Mouse (Mus musculus): ENCODE results near the gene Mob2. TPM values are rescaled to one million over a fixed set of nuclear protein-coding genes. Genes with fewer than 3 reads are reported as not detected.

The Mob2 gene
- 40.6 and 54.0 TPM in 2 replicates for polyA plus RNA-seq (2012; rRNA removed)

DNA sequence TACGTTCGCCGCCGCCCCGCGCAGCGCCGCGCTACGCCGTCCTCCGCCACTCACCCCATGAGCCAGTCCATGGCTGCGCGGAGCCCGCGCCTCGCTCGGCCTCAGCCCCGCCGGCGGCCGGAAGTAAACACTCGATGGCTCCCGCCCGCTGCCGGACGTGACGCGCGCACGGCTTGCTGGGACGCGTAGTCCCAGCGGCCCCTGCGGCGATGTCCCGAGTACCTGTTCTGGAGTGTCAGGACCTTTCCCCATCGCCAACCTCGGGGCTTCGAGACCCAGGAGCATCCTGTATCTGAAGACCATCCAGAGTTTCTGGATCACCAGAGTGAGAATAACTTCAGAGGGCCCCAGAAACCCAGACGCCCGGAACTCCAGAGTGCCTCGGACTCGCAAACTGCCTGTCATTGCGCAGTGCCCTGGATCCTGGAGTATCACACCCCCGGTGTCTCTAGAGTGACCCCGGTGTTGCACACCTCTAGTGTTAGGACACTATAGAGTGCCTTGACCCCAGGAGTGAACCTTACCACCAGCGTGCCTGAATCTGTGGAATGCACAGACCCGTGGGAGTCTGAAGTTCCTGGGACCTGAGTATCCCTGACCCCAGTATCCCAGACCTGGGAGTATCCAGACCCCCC, at the start of gene Mob2:
Mob2 (minus strand) TSS at position 135 of the 635 bp plus-strand sequence.
- DNase-seq: peak; percentile 94
- H3K4me1 ChIP-seq (ENCODE audit: control insufficient read depth, insufficient read depth, low read length): peaks cover 31% of the 10 kb centered on the region
- H3K4me3 ChIP-seq (replicated peaks; ENCODE audit: extremely low read depth, low read depth, low read length): peak within 1 kb of the TSS; percentile 72
- WGBS: under 1% methylated on average over 47 of the region's 49 CpGs
- no peak for TF ChIP-seq CTCF (IDR thresholded peaks at IDR 0.05; ENCODE audit: insufficient read depth, low read length)
- peak; percentile 95; the same call in 1 of the 2 replicates for TF ChIP-seq POLR2A (IDR thresholded peaks at IDR 0.05; ENCODE audit: borderline replicate concordance, extremely low read depth, low read depth, low read length)

GRCm38 (mm10) chr7:142104747-142105146, 43.9 kb upstream of the Mob2 start:
- Histone ChIP-seq H3K4me3 (replicated peaks; ENCODE audit: extremely low read depth, low read depth, low read length) (no peak overlapping the region), H3K4me1 (ENCODE audit: control insufficient read depth, insufficient read depth, low read length) (no peaks in the 10 kb centered on the region)
- no peak for DNase-seq
- WGBS: 53% methylated on average over 5 of the region's 5 CpGs
- TF ChIP-seq POLR2A (IDR thresholded peaks at IDR 0.05; ENCODE audit: borderline replicate concordance, extremely low read depth, low read depth, low read length) (no peak), CTCF (IDR thresholded peaks at IDR 0.05; ENCODE audit: insufficient read depth, low read length) (no peak)

DNA sequence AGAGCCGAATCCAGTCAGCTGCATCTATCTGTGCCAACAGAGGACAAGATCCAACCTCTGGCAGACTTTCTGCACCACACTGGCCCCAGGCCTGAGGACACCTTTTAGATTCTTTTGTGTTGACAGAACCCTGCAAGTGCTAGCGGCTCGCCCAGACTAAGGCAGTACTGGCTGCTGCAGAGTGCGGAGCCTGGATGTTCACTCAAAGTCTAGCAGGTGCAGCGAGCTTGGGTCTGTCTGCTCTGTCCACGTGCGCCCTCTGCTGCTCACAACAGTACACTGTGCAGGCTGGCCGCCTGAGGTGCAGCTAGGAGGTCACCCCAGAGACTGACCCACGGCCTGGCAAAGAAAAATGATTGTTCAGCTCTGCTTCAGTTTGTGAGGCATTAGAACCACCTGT, 36.9 kb upstream of the Mob2 start:
- WGBS: 6% methylated on average over 9 of the region's 9 CpGs
- TF ChIP-seq CTCF (IDR thresholded peaks at IDR 0.05; ENCODE audit: insufficient read depth, low read length) (peak; percentile 93), POLR2A (IDR thresholded peaks at IDR 0.05; ENCODE audit: borderline replicate concordance, extremely low read depth, low read depth, low read length) (no peak)
- DNase-seq: peak; percentile 79
- H3K4me1 ChIP-seq (ENCODE audit: control insufficient read depth, insufficient read depth, low read length): peaks cover 5% of the 10 kb centered on the region
- no peak overlapping the region for H3K4me3 ChIP-seq (replicated peaks; ENCODE audit: extremely low read depth, low read depth, low read length)

DNA sequence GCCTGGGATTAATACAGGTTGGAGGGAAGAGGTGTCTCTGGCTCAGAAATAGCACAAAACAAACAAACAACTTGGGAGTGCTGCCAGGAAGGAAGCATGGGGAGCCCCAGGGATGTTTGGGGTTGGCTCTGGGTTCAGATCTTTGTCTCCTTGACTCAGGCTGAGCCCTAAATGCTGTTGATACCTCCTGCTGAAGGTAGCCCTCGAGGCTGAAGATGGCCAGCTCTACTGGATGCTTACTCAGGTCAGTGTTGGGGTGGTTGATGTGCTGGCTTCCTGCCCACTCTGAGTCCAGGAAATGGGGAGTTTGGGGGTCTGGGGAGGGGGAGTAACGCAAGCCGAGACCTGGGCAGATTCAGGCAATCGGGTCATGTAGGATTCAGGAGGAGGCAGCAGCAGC, 35.8 kb upstream of the Mob2 start:
- no peak overlapping the region for H3K4me3 ChIP-seq (replicated peaks; ENCODE audit: extremely low read depth, low read depth, low read length)
- DNase-seq: no peak
- TF ChIP-seq POLR2A (IDR thresholded peaks at IDR 0.05; ENCODE audit: borderline replicate concordance, extremely low read depth, low read depth, low read length): no peak
- no peak for TF ChIP-seq CTCF (IDR thresholded peaks at IDR 0.05; ENCODE audit: insufficient read depth, low read length)
- peaks cover 5% of the 10 kb centered on the region for H3K4me1 ChIP-seq (ENCODE audit: control insufficient read depth, insufficient read depth, low read length)
- 57% methylated on average over 4 of the region's 4 CpGs for WGBS

DNA sequence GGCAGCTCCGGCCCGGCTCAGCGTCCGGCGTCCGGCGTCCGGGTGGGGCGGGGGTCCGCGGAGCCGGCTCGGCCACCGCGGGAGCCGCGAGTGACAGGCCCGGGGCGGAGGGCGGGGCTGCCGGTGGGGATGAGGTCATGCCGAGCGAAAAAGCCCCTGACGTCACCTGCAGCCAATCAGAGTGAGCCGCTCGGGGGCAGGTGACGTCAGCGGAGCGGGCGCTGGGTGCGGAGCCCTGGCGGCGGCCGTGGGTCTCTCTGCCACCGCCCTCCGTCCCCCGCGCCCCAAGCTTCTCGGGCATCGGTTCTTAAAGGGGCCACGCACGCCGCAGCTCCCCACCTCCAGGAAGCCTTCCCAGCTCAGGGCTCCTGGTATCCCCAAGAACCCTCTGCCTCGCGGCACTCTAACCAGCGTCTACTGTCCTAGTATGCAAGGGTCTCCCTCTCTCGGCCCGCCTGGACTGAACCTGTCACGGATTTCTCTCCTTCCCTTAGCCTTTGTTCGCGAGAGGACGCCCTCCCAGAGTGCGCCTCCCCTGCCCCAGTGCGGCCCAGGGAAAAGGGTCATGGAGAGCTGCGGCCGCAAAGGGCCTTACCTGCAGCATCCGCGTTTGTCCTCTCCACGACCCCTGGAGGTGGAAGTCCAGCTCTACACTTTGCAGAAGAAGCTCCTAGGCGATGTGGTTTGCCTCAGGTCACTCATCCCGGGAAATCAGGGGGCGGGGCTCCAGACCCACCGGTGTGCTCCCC, 34.5 kb upstream of the Mob2 start, which contains the start of gene Dusp8:
Dusp8 (minus strand) TSS at position 661 of the 749 bp plus-strand sequence.
- peaks cover 5% of the 10 kb centered on the region for H3K4me1 ChIP-seq (ENCODE audit: control insufficient read depth, insufficient read depth, low read length)
- TF ChIP-seq POLR2A (IDR thresholded peaks at IDR 0.05; ENCODE audit: borderline replicate concordance, extremely low read depth, low read depth, low read length) (no peak), CTCF (IDR thresholded peaks at IDR 0.05; ENCODE audit: insufficient read depth, low read length) (peak; percentile 39; the same call in 1 of the 2 replicates)
- under 1% methylated on average over 58 of the region's 63 CpGs for WGBS
- peak; percentile 91 for DNase-seq
- H3K4me3 ChIP-seq (replicated peaks; ENCODE audit: extremely low read depth, low read depth, low read length): peak within 1 kb of the TSS; percentile 63

DNA sequence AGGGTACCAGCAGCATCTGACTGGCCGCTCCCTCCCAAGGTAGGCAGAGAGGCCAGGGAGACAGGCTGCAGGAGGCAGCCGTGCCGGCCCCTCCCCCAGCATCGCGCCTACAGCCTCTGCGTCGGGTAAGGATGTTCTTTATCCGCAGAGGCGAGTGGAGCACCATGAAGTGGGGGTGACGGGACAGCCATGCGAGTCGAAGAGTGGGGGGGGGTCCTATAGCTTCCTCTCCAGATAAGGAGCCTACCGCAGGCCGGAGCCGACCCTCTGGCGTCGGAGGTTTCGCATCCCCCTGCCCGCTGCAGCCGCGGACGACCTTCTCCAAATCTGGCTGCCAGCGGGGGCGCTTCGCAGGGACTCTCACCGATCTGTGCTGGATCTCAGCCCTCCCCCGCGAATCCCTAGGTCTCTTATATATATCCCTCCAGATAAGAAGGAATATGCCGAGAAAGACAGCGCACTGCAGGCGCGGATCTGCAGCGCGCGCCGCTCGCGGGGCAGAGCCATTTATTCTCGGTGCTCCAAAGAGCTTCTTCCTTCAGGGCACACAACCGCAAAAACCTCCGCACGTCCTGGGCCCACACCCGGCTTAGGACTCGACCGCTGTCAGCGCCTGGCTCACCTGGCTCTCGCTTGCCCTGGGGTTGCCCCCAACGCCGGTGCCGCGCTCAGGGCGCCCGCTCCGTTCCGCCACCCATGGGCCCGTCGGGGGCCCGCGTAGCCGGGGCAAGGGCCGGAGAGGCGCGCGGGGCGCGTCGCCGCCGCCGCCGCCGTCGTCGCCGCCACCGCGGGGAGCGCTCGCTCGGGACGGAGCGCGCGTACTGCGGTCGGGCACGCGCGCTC, 33.7 kb upstream of the Mob2 start:
- peak; percentile 42 for DNase-seq
- 3% methylated on average over 86 of the region's 89 CpGs for WGBS
- Histone ChIP-seq H3K4me1 (ENCODE audit: control insufficient read depth, insufficient read depth, low read length) (peaks cover 5% of the 10 kb centered on the region), H3K4me3 (replicated peaks; ENCODE audit: extremely low read depth, low read depth, low read length) (peak overlapping the region; percentile 63)
- no peak for TF ChIP-seq CTCF (IDR thresholded peaks at IDR 0.05; ENCODE audit: insufficient read depth, low read length)
- TF ChIP-seq POLR2A (IDR thresholded peaks at IDR 0.05; ENCODE audit: borderline replicate concordance, extremely low read depth, low read depth, low read length): no peak

GRCm38 (mm10) chr7:142093696-142094240, 32.9 kb upstream of the Mob2 start:
- no peak for TF ChIP-seq CTCF (IDR thresholded peaks at IDR 0.05; ENCODE audit: insufficient read depth, low read length)
- no peak for TF ChIP-seq POLR2A (IDR thresholded peaks at IDR 0.05; ENCODE audit: borderline replicate concordance, extremely low read depth, low read depth, low read length)
- H3K4me1 ChIP-seq (ENCODE audit: control insufficient read depth, insufficient read depth, low read length): peaks cover 5% of the 10 kb centered on the region
- peak overlapping the region; percentile 63 for H3K4me3 ChIP-seq (replicated peaks; ENCODE audit: extremely low read depth, low read depth, low read length)
- WGBS: 42% methylated on average over 6 of the region's 6 CpGs
- DNase-seq: no peak

- DNase-seq: no peak
- H3K4me1 ChIP-seq (ENCODE audit: control insufficient read depth, insufficient read depth, low read length): peaks cover 5% of the 10 kb centered on the region
- no peak overlapping the region for H3K4me3 ChIP-seq (replicated peaks; ENCODE audit: extremely low read depth, low read depth, low read length)
- TF ChIP-seq CTCF (IDR thresholded peaks at IDR 0.05; ENCODE audit: insufficient read depth, low read length) (no peak), POLR2A (IDR thresholded peaks at IDR 0.05; ENCODE audit: borderline replicate concordance, extremely low read depth, low read depth, low read length) (no peak)
- WGBS: 59% methylated on average over 1 of the region's 1 CpGs
These were observed 32.1 kb upstream of the Mob2 start for GRCm38 (mm10) chr7:142092991-142093390.

DNA sequence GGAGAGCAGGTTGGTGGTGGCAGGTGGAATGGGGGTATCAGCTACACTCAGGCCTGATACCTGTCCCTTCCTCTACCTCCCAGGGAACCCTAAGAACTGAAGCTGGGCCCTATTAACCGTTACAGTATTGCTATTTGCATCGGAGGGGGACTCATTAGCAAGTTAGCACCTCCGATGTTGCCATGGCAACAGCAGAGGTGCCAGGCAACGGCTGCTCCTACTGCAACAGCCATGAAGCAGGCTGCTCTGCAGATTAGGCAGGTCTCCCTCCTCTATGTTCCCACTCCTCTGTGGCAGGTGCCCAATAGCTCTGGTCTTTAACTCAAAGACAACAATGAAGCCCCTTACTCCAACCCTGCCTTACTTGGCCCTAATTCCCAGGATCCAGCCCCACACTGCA, 31.0 kb upstream of the Mob2 start:
- TF ChIP-seq CTCF (IDR thresholded peaks at IDR 0.05; ENCODE audit: insufficient read depth, low read length) (no peak), POLR2A (IDR thresholded peaks at IDR 0.05; ENCODE audit: borderline replicate concordance, extremely low read depth, low read depth, low read length) (no peak)
- no peak for DNase-seq
- H3K4me1 ChIP-seq (ENCODE audit: control insufficient read depth, insufficient read depth, low read length): peaks cover 5% of the 10 kb centered on the region
- H3K4me3 ChIP-seq (replicated peaks; ENCODE audit: extremely low read depth, low read depth, low read length): no peak overlapping the region
- 44% methylated on average over 4 of the region's 4 CpGs for WGBS
